Mouse (Mus musculus) heart, postnatal 0 days (tissue): ENCODE data around the gene Gpx4. TPM values are rescaled to one million over a fixed set of nuclear protein-coding genes. Genes with fewer than 3 reads are reported as not detected.

Experiments used
- ATAC-seq: fragments of 200-750 bp; cut with Nextera tagmentation; 2 replicates; pipeline ENCODE4 v1.8.0; 2017; ENCODE audit warnings: low read depth, moderate number of reproducible peaks, moderate library complexity; ENCODE audit not compliant: insufficient read depth
- DNase-seq: peaks from one replicate; pipeline ENCODE4 v3.0.0-alpha.2; 2016; ENCODE audit warnings: low spot score
- H3K27ac ChIP-seq: fragments of 300-500 bp; sonication (generic); 2 replicates; pipeline ENCODE4 v1.5.1; 2014; ENCODE audit warnings: low read depth, mild to moderate bottlenecking
- H3K27me3 ChIP-seq: fragments of 300-500 bp; sonication (generic); 2 replicates; pipeline ENCODE4 v1.6.1; 2014; ENCODE audit warnings: low read length, mixed read lengths; ENCODE audit not compliant: control insufficient read depth, insufficient read depth
- H3K36me3 ChIP-seq: fragments of 300-500 bp; sonication (generic); replicated peaks from 2 replicates; pipeline ENCODE4 v1.6.1; 2014; ENCODE audit warnings: low read length, mixed read lengths; ENCODE audit not compliant: control insufficient read depth, insufficient read depth
- H3K4me1 ChIP-seq: fragments of 300-500 bp; sonication (generic); 2 replicates; pipeline ENCODE4 v1.6.1; 2014; ENCODE audit warnings: antibody characterized with exemption; ENCODE audit not compliant: control insufficient read depth, insufficient read depth
- H3K4me2 ChIP-seq: fragments of 300-500 bp; sonication (generic); 2 replicates; pipeline ENCODE4 v1.6.1; 2014; ENCODE audit warnings: low read depth, mild to moderate bottlenecking, low read length, moderate library complexity
- H3K4me3 ChIP-seq: fragments of 300-500 bp; sonication (generic); 2 replicates; pipeline ENCODE4 v1.5.1; 2014; ENCODE audit warnings: low read depth, low read length
- H3K9ac ChIP-seq: fragments of 300-500 bp; sonication (generic); replicated peaks from 2 replicates; pipeline ENCODE4 v1.6.1; 2014; ENCODE audit warnings: low read depth, low read length, mixed read lengths
- H3K9me3 ChIP-seq: fragments of 300-500 bp; sonication (generic); replicated peaks from 2 replicates; pipeline ENCODE4 v1.6.1; 2016; ENCODE audit warnings: low read length; ENCODE audit not compliant: control insufficient read depth
- CTCF ChIP-seq: IDR thresholded peaks from 2 replicates; pipeline ENCODE4 v1.5.1; 2016; ENCODE audit warnings: antibody characterized with exemption, control low read depth, low read depth
- EP300 ChIP-seq: IDR thresholded peaks from 2 replicates; pipeline ENCODE4 v1.6.1; 2016; ENCODE audit warnings: antibody characterized with exemption, low read depth
- WGBS: fragments of 180-500 bp; shearing (Covaris S2); extraction: QIAGEN DNeasy Blood & Tissue Kit; methylation state at CpG from one replicate; pipeline ENCODE4 v1.1.7; 2014; 5-methylcytosine and 5-hydroxymethylcytosine counted together
- polyA plus RNA-seq: library from polyadenylated mRNA; unstranded; fragments of >200 nt; fragmentation: Nextera tagmentation; extraction: Ambion mirVana; gene quantifications from 2 replicates; pipeline ENCODE4 v1.2.1, GENCODE M21; 2015
- total RNA-seq: library from RNA; depleted of rRNA; stranded (reverse); fragments of >200 nt; gene quantifications from 2 replicates; pipeline ENCODE4 v1.2.3, GENCODE M21; 2014; ENCODE audit warnings: low replicate concordance; rRNA removed

Gene Gpx4
- total and polyA plus RNA-seq, 2 experiments from 2014 or later = 500 to 874 TPM

- DNase-seq (no peak), ATAC-seq (no peak)
- TF ChIP-seq EP300 (no peak), CTCF (no peak)
- WGBS = 84% methylated on average over 2 of the region's 2 CpGs
- H3K36me3 ChIP-seq = no peaks in the 10 kb centered on the region
- H3K4me2 ChIP-seq = peak overlapping the region; percentile 96; the same call in 1 of the 2 replicates
- no peak overlapping the region; the same call in 1 of the 2 replicates for H3K9ac ChIP-seq
- peak overlapping the region; percentile 76 for H3K27ac ChIP-seq
- H3K27me3 ChIP-seq = no peaks in the 10 kb centered on the region
- H3K9me3 ChIP-seq = no peaks in the 10 kb centered on the region
- no peak overlapping the region for H3K4me3 ChIP-seq
- H3K4me1 ChIP-seq = peaks cover 20% of the 10 kb centered on the region
Measured at GRCm38 (mm10) chr10:80103032-80103431, 56.1 kb downstream of the Gpx4 start.

GRCm38 (mm10) chr10:80104181-80104580 is 57.2 kb downstream of the Gpx4 start:
- H3K4me2 ChIP-seq = no peak overlapping the region
- WGBS = 74% methylated on average over 3 of the region's 3 CpGs
- no peak overlapping the region for H3K4me3 ChIP-seq
- H3K9me3 ChIP-seq = no peaks in the 10 kb centered on the region
- no peak overlapping the region for H3K9ac ChIP-seq
- TF ChIP-seq CTCF = no peak
- no peak for TF ChIP-seq EP300
- peaks cover 20% of the 10 kb centered on the region for H3K4me1 ChIP-seq
- H3K27me3 ChIP-seq = no peaks in the 10 kb centered on the region
- ATAC-seq (no peak), DNase-seq (no peak)
- no peaks in the 10 kb centered on the region for H3K36me3 ChIP-seq
- H3K27ac ChIP-seq = no peak overlapping the region

- no peak within 1 kb of the TSS for H3K9ac ChIP-seq
- TF ChIP-seq EP300 (no peak), CTCF (no peak)
- no peak within 1 kb of the TSS for H3K4me3 ChIP-seq
- H3K27ac ChIP-seq = no peak within 1 kb of the TSS
- WGBS = 74% methylated on average over 5 of the region's 5 CpGs
- peaks cover 10% of the 10 kb centered on the region for H3K4me1 ChIP-seq
- DNase-seq (no peak), ATAC-seq (no peak)
- H3K9me3 ChIP-seq = no peaks in the 10 kb centered on the region
- no peaks in the 10 kb centered on the region for H3K27me3 ChIP-seq
- no peaks in the 10 kb centered on the region for H3K36me3 ChIP-seq
- H3K4me2 ChIP-seq = no peak within 1 kb of the TSS
Measured at GRCm38 (mm10) chr10:80105460-80105859, 58.5 kb downstream of the Gpx4 start, which contains the start of gene Sbno2. Gene Sbno2, minus strand, starts transcription at chr10:80105571.

GRCm38 (mm10) chr10:80105926-80106325 is 59.0 kb downstream of the Gpx4 start:
- H3K36me3 ChIP-seq = no peaks in the 10 kb centered on the region
- no peaks in the 10 kb centered on the region for H3K27me3 ChIP-seq
- H3K4me2 ChIP-seq = no peak overlapping the region
- H3K27ac ChIP-seq = no peak overlapping the region
- TF ChIP-seq CTCF (no peak), EP300 (no peak)
- WGBS = 73% methylated on average over 5 of the region's 5 CpGs
- H3K9me3 ChIP-seq = no peaks in the 10 kb centered on the region
- no peak for DNase-seq
- peaks cover 6% of the 10 kb centered on the region for H3K4me1 ChIP-seq
- H3K9ac ChIP-seq = no peak overlapping the region
- ATAC-seq = no peak
- no peak overlapping the region for H3K4me3 ChIP-seq

Other genes starting within 250 kb of the Gpx4 start
Only the 30 nearest of the 32 such genes appear.
- gene Misp, start 226.2 kb upstream of the Gpx4 start, total RNA-seq = not detected in 2 replicates
- gene Misp, start 226.2 kb upstream of the Gpx4 start, polyA plus RNA-seq = 0.08 and 0.41 TPM in 2 replicates
- gene Ptbp1, start 192.7 kb upstream of the Gpx4 start, total RNA-seq = 186 and 196 TPM in 2 replicates
- 39.8 and 40.4 TPM in 2 replicates for gene Ptbp1, start 192.7 kb upstream of the Gpx4 start, polyA plus RNA-seq
- gene Prtn3, start 172.7 kb upstream of the Gpx4 start, total RNA-seq = not detected in 2 replicates
- gene Prtn3, start 172.7 kb upstream of the Gpx4 start, polyA plus RNA-seq = 0.70 and 0.74 TPM in 2 replicates
- 3.2 and 5.9 TPM in 2 replicates for gene Plppr3, start 172.5 kb upstream of the Gpx4 start, total RNA-seq
- gene Plppr3, start 172.5 kb upstream of the Gpx4 start, polyA plus RNA-seq = 2.5 and 3.0 TPM in 2 replicates
- gene Elane, start 160.9 kb upstream of the Gpx4 start, total RNA-seq = not detected in 2 replicates
- gene Elane, start 160.9 kb upstream of the Gpx4 start, polyA plus RNA-seq = not detected in 2 replicates
- 0.19 TPM in 1 of 2 replicates, not detected in the other for gene Cfd, start 156.3 kb upstream of the Gpx4 start, total RNA-seq
- 0.22 TPM in 1 of 2 replicates, not detected in the other for gene Cfd, start 156.3 kb upstream of the Gpx4 start, polyA plus RNA-seq
- gene Med16, start 138.2 kb upstream of the Gpx4 start, total RNA-seq = 64.7 and 77.6 TPM in 2 replicates
- 30.9 and 36.2 TPM in 2 replicates for gene Med16, start 138.2 kb upstream of the Gpx4 start, polyA plus RNA-seq
- gene Gm26602, start 136.3 kb upstream of the Gpx4 start, total RNA-seq = not detected in 2 replicates
- gene Gm26602, start 136.3 kb upstream of the Gpx4 start, polyA plus RNA-seq = 4.0 and 6.0 TPM in 2 replicates
- not detected in 2 replicates for gene Kiss1r, start 130.2 kb upstream of the Gpx4 start, total RNA-seq
- gene Kiss1r, start 130.2 kb upstream of the Gpx4 start, polyA plus RNA-seq = 0.45 and 0.57 TPM in 2 replicates
- 40.9 and 58.4 TPM in 2 replicates for gene R3hdm4, start 126.0 kb upstream of the Gpx4 start, total RNA-seq
- 104 and 107 TPM in 2 replicates for gene R3hdm4, start 126.0 kb upstream of the Gpx4 start, polyA plus RNA-seq
- 5.3 and 5.6 TPM in 2 replicates for gene Arid3a, start 120.1 kb upstream of the Gpx4 start, total RNA-seq
- gene Arid3a, start 120.1 kb upstream of the Gpx4 start, polyA plus RNA-seq = 0.65 and 0.77 TPM in 2 replicates
- gene Wdr18, start 87.0 kb upstream of the Gpx4 start, total RNA-seq = 29.3 and 51.5 TPM in 2 replicates
- 54.3 and 58.4 TPM in 2 replicates for gene Wdr18, start 87.0 kb upstream of the Gpx4 start, polyA plus RNA-seq
- not detected in 2 replicates for gene Grin3b, start 76.5 kb upstream of the Gpx4 start, total RNA-seq
- 0.29 and 0.34 TPM in 2 replicates for gene Grin3b, start 76.5 kb upstream of the Gpx4 start, polyA plus RNA-seq
- gene Tmem259, start 62.8 kb upstream of the Gpx4 start, total RNA-seq = 162 and 182 TPM in 2 replicates
- 18.0 and 18.1 TPM in 2 replicates for gene Tmem259, start 62.8 kb upstream of the Gpx4 start, polyA plus RNA-seq
- gene Cnn2, start 58.6 kb upstream of the Gpx4 start, total RNA-seq = 142 and 158 TPM in 2 replicates
- gene Cnn2, start 58.6 kb upstream of the Gpx4 start, polyA plus RNA-seq = 126 and 149 TPM in 2 replicates
- 10.4 and 11.4 TPM in 2 replicates for gene Abca7, start 50.7 kb upstream of the Gpx4 start, total RNA-seq
- 1.9 TPM in 2 replicates for gene Abca7, start 50.7 kb upstream of the Gpx4 start, polyA plus RNA-seq
- 3.9 and 11.0 TPM in 2 replicates for gene Arhgap45, start 30.5 kb upstream of the Gpx4 start, total RNA-seq
- 1.9 TPM in 2 replicates for gene Arhgap45, start 30.5 kb upstream of the Gpx4 start, polyA plus RNA-seq
- gene Polr2e, start 7.4 kb upstream of the Gpx4 start, total RNA-seq = 70.6 and 106 TPM in 2 replicates
- 120 and 123 TPM in 2 replicates for gene Polr2e, start 7.4 kb upstream of the Gpx4 start, polyA plus RNA-seq
- gene Sbno2, start 58.4 kb downstream of the Gpx4 start, total RNA-seq = 21.1 and 22.0 TPM in 2 replicates
- 5.9 and 6.3 TPM in 2 replicates for gene Sbno2, start 58.4 kb downstream of the Gpx4 start, polyA plus RNA-seq
- gene Stk11, start 68.6 kb downstream of the Gpx4 start, total RNA-seq = 40.3 and 57.4 TPM in 2 replicates
- gene Stk11, start 68.6 kb downstream of the Gpx4 start, polyA plus RNA-seq = 10.6 and 10.8 TPM in 2 replicates
- 970 and 972 TPM in 2 replicates for gene Atp5d, start 91.5 kb downstream of the Gpx4 start, total RNA-seq
- 1,858 and 1,876 TPM in 2 replicates for gene Atp5d, start 91.5 kb downstream of the Gpx4 start, polyA plus RNA-seq
- gene Cbarp, start 93.7 kb downstream of the Gpx4 start, total RNA-seq = 2.8 and 5.9 TPM in 2 replicates
- gene Cbarp, start 93.7 kb downstream of the Gpx4 start, polyA plus RNA-seq = 1.0 and 1.1 TPM in 2 replicates
- gene Midn, start 101.1 kb downstream of the Gpx4 start, total RNA-seq = 100 and 122 TPM in 2 replicates
- 12.4 and 15.8 TPM in 2 replicates for gene Midn, start 101.1 kb downstream of the Gpx4 start, polyA plus RNA-seq
- gene Cirbp, start 118.8 kb downstream of the Gpx4 start, total RNA-seq = 121 and 163 TPM in 2 replicates
- 208 and 330 TPM in 2 replicates for gene Cirbp, start 118.8 kb downstream of the Gpx4 start, polyA plus RNA-seq
- 0.66 and 8.9 TPM in 2 replicates for gene 1600002K03Rik, start 125.8 kb downstream of the Gpx4 start, total RNA-seq
- gene 1600002K03Rik, start 125.8 kb downstream of the Gpx4 start, polyA plus RNA-seq = 4.6 and 5.7 TPM in 2 replicates
- 2.4 and 3.0 TPM in 2 replicates for gene Efna2, start 132.3 kb downstream of the Gpx4 start, total RNA-seq
- gene Efna2, start 132.3 kb downstream of the Gpx4 start, polyA plus RNA-seq = 3.3 and 3.7 TPM in 2 replicates
- gene Mum1, start 179.3 kb downstream of the Gpx4 start, total RNA-seq = 41.4 and 59.7 TPM in 2 replicates
- 18.4 and 22.9 TPM in 2 replicates for gene Mum1, start 179.3 kb downstream of the Gpx4 start, polyA plus RNA-seq
- gene Ndufs7, start 202.0 kb downstream of the Gpx4 start, total RNA-seq = 838 and 847 TPM in 2 replicates
- 1,203 and 1,284 TPM in 2 replicates for gene Ndufs7, start 202.0 kb downstream of the Gpx4 start, polyA plus RNA-seq
- 27.2 and 27.7 TPM in 2 replicates for gene Gamt, start 213.8 kb downstream of the Gpx4 start, total RNA-seq
- gene Gamt, start 213.8 kb downstream of the Gpx4 start, polyA plus RNA-seq = 22.8 and 25.7 TPM in 2 replicates
- 88.9 and 96.2 TPM in 2 replicates for gene Dazap1, start 214.3 kb downstream of the Gpx4 start, total RNA-seq
- 24.8 and 30.3 TPM in 2 replicates for gene Dazap1, start 214.3 kb downstream of the Gpx4 start, polyA plus RNA-seq